Mouse (Mus musculus) R1 (cell line): Measurements from ENCODE around the gene Tlr12.
A peak's percentile ranks its signal among the peaks of the same experiment; 100 is the strongest.

Experiments
- DNase-seq: peaks from one replicate; pipeline ENCODE4 v3.0.0-alpha.2; 2018; ENCODE audit warnings: low read depth, low spot score

The Tlr12 gene

GRCm38 (mm10) chr4:128620572-128620971 lies 2.2 kb upstream of the Tlr12 start:
- DNase-seq, result no peak

- DNase-seq, result no peak
Observed at GRCm38 (mm10) chr4:128618963-128619362, 544 bp upstream of the Tlr12 start.

- no peak for DNase-seq
Observed at GRCm38 (mm10) chr4:128617363-128618120, 877 bp downstream of the Tlr12 start.

- no peak for DNase-seq
Observed at GRCm38 (mm10) chr4:128615761-128616160, 2.7 kb downstream of the Tlr12 start.

GRCm38 (mm10) chr4:128613326-128613725 lies 5.1 kb downstream of the Tlr12 start:
- DNase-seq, result peak; percentile 69

GRCm38 (mm10) chr4:128611726-128612125 lies 6.7 kb downstream of the Tlr12 start:
- DNase-seq, result peak; percentile 69

GRCm38 (mm10) chr4:128610706-128611105 lies 7.7 kb downstream of the Tlr12 start:
- DNase-seq, result peak; percentile 5

- peak; percentile 99 for DNase-seq
Observed at GRCm38 (mm10) chr4:128609925-128610402, 8.5 kb downstream of the Tlr12 start, which contains the start of gene Zscan20. Gene Zscan20 (minus strand): TSS chr4:128610098.

GRCm38 (mm10) chr4:128609276-128609924 lies 9.0 kb downstream of the Tlr12 start:
- no peak for DNase-seq

GRCm38 (mm10) chr4:128607661-128608060 lies 10.8 kb downstream of the Tlr12 start:
- no peak for DNase-seq

GRCm38 (mm10) chr4:128606586-128606985 lies 11.8 kb downstream of the Tlr12 start:
- no peak for DNase-seq

- no peak for DNase-seq
Observed at GRCm38 (mm10) chr4:128597801-128598560, 20.4 kb downstream of the Tlr12 start.

- no peak for DNase-seq
Observed at GRCm38 (mm10) chr4:128594062-128594461, 24.4 kb downstream of the Tlr12 start.

- no peak for DNase-seq
Observed at GRCm38 (mm10) chr4:128593286-128593685, 25.1 kb downstream of the Tlr12 start.

- peak; percentile 59 for DNase-seq
Observed at GRCm38 (mm10) chr4:128579182-128579581, 39.2 kb downstream of the Tlr12 start.

- no peak for DNase-seq
Observed at GRCm38 (mm10) chr4:128575811-128576210, 42.6 kb downstream of the Tlr12 start.
